Mouse (Mus musculus) heart, adult 2 months (tissue): ENCODE measurements around the gene Mrpl19.

Source experiments
- CTCF ChIP-seq: fragments of 200-600 bp; IDR thresholded peaks from 2 replicates; pipeline ENCODE4 v1.8.1; 2022; ENCODE audit warnings: antibody characterized with exemption, mild to moderate bottlenecking, moderate library complexity
- EP300 ChIP-seq: fragments of 200-500 bp; IDR thresholded peaks from 2 replicates; pipeline ENCODE4 v1.6.1; 2011; ENCODE audit warnings: low read depth, low read length, control low read depth; ENCODE audit not compliant: insufficient read depth
- POLR2A ChIP-seq: fragments of 200-500 bp; IDR thresholded peaks from 2 replicates; pipeline ENCODE4 v1.6.1; 2011; ENCODE audit warnings: mild to moderate bottlenecking, low read depth, low read length, control low read depth; ENCODE audit not compliant: insufficient read depth

- TF ChIP-seq CTCF (no peak), POLR2A (no peak), EP300 (no peak)
These were observed 5.9 kb downstream of the Mrpl19 start for GRCm38 (mm10) chr6:81959866-81960265.
